ENCODE assay signal across 23 mouse cellular contexts in genomic region chr1:166994266-166994665, GRCm38 (mm10).
"Had no signal": no experiment of that assay in that cellular context is flagged by ENCODE, and none has a peak within 500 bp of the region (broad histone marks: within the 10 kb centered on the region; RNA-seq: fewer than 3 reads in every experiment).

No protein-coding gene starts in this region.

- H3K36me3 ChIP-seq: limb, embryonic 13.5 days; liver, embryonic 12.5 days; liver, embryonic 15.5 days; lung, embryonic 15.5 days; midbrain, embryonic 10.5 days; midbrain, embryonic 15.5 days; neural tube, embryonic 12.5 days; neural tube, embryonic 15.5 days had no signal

- H3K4me1 ChIP-seq: limb, embryonic 13.5 days; liver, embryonic 12.5 days; liver, embryonic 15.5 days; lung, embryonic 15.5 days; megakaryocyte, embryonic 14.5 days; midbrain, embryonic 10.5 days; midbrain, embryonic 15.5 days; neural tube, embryonic 12.5 days; neural tube, embryonic 15.5 days had no signal

- H3K27ac ChIP-seq: kidney, postnatal 0 days; layer of hippocampus, adult 2 months; left cerebral cortex, adult 2 months; limb, embryonic 13.5 days; liver, embryonic 12.5 days; liver, embryonic 15.5 days; lung, embryonic 15.5 days; midbrain, embryonic 10.5 days; midbrain, embryonic 15.5 days; neural tube, embryonic 12.5 days; neural tube, embryonic 15.5 days had no signal

- H3K27me3 ChIP-seq: midbrain, embryonic 15.5 days; neural tube, embryonic 12.5 days; neural tube, embryonic 15.5 days had no signal

- H3K9ac ChIP-seq: limb, embryonic 13.5 days; liver, embryonic 12.5 days; liver, embryonic 15.5 days; lung, embryonic 15.5 days; midbrain, embryonic 15.5 days; neural tube, embryonic 12.5 days; neural tube, embryonic 15.5 days had no signal

- H3K4me3 ChIP-seq: layer of hippocampus, adult 2 months; left cerebral cortex, adult 2 months; limb, embryonic 13.5 days; liver, embryonic 12.5 days; liver, embryonic 15.5 days; lung, embryonic 15.5 days; megakaryocyte, embryonic 14.5 days; midbrain, embryonic 10.5 days; midbrain, embryonic 15.5 days; neural tube, embryonic 12.5 days; neural tube, embryonic 15.5 days had no signal

- H3K9me3 ChIP-seq: limb, embryonic 13.5 days; liver, embryonic 12.5 days; liver, embryonic 15.5 days; lung, embryonic 15.5 days; megakaryocyte, embryonic 14.5 days; midbrain, embryonic 10.5 days; midbrain, embryonic 15.5 days; neural tube, embryonic 12.5 days; neural tube, embryonic 15.5 days had no signal

- ATAC-seq: liver, embryonic 12.5 days; midbrain, embryonic 15.5 days had no signal

- H3K4me2 ChIP-seq: limb, embryonic 13.5 days; liver, embryonic 12.5 days; liver, embryonic 15.5 days; lung, embryonic 15.5 days; midbrain, embryonic 15.5 days; neural tube, embryonic 12.5 days; neural tube, embryonic 15.5 days had no signal

- DNase-seq: kidney, adult 18-20 months; kidney, adult 9 months; kidney, postnatal 25 days; layer of hippocampus, adult 9-11 months; liver; lung, adult 18-20 months; lung, postnatal 10 days; lung, postnatal 36 days; retina, postnatal 1 day; thymus, adult 18-20 months; thymus, postnatal 36 days had no signal
